Mouse (Mus musculus): Measurements from ENCODE around the gene Gm10840.
A peak's percentile ranks its signal among the peaks of the same experiment; 100 is the strongest.

Gm10840 gene

GRCm38 (mm10) chr11:106159921-106160840 lies 469 bp upstream of the Gm10840 start:
- peak; percentile 71 to 83 for DNase-seq (ENCODE audit: low spot score in 2 of 2)

GRCm38 (mm10) chr11:106162237-106162636 lies 1.6 kb downstream of the Gm10840 start:
- DNase-seq (ENCODE audit: low spot score in 2 of 2), result no peak

GRCm38 (mm10) chr11:106163546-106163945 lies 2.9 kb downstream of the Gm10840 start:
- no peak for DNase-seq (ENCODE audit: low spot score in 2 of 2)

GRCm38 (mm10) chr11:106164601-106165180 lies 4.0 kb downstream of the Gm10840 start:
- no peak for DNase-seq (ENCODE audit: low spot score in 2 of 2)

- DNase-seq (ENCODE audit: low spot score in 2 of 2), result no peak
These were observed 6.8 kb downstream of the Gm10840 start for GRCm38 (mm10) chr11:106167435-106167834.

- no peak for DNase-seq (ENCODE audit: low spot score in 2 of 2)
These were observed 10.2 kb downstream of the Gm10840 start for GRCm38 (mm10) chr11:106170807-106171206.

GRCm38 (mm10) chr11:106173228-106173627 lies 12.6 kb downstream of the Gm10840 start:
- no peak for DNase-seq (ENCODE audit: low spot score in 2 of 2)

GRCm38 (mm10) chr11:106174372-106174771 lies 13.7 kb downstream of the Gm10840 start:
- DNase-seq (ENCODE audit: low spot score in 2 of 2), result no peak

- DNase-seq (ENCODE audit: low spot score in 2 of 2), result no peak
These were observed 14.4 kb downstream of the Gm10840 start for GRCm38 (mm10) chr11:106175081-106175480.

- DNase-seq (ENCODE audit: low spot score in 2 of 2), result no peak
These were observed 15.7 kb downstream of the Gm10840 start for GRCm38 (mm10) chr11:106176372-106176771.

- DNase-seq (ENCODE audit: low spot score in 2 of 2), result no peak
These were observed 17.6 kb downstream of the Gm10840 start for GRCm38 (mm10) chr11:106178036-106178782.

- no peak for DNase-seq (ENCODE audit: low spot score in 2 of 2)
These were observed 19.2 kb downstream of the Gm10840 start for GRCm38 (mm10) chr11:106179711-106180448.

GRCm38 (mm10) chr11:106180449-106180801 lies 19.8 kb downstream of the Gm10840 start:
- DNase-seq (ENCODE audit: low spot score in 2 of 2), result no peak

- DNase-seq (ENCODE audit: low spot score in 2 of 2), result no peak
These were observed 26.7 kb downstream of the Gm10840 start for GRCm38 (mm10) chr11:106187326-106187725.

- no peak for DNase-seq (ENCODE audit: low spot score in 2 of 2)
These were observed 31.1 kb downstream of the Gm10840 start for GRCm38 (mm10) chr11:106191716-106192115.

GRCm38 (mm10) chr11:106192241-106192640 lies 31.6 kb downstream of the Gm10840 start:
- no peak for DNase-seq (ENCODE audit: low spot score in 2 of 2)

GRCm38 (mm10) chr11:106192657-106193370 lies 32.2 kb downstream of the Gm10840 start:
- no peak for DNase-seq (ENCODE audit: low spot score in 2 of 2)

- DNase-seq (ENCODE audit: low spot score in 2 of 2), result peak; percentile 92
These were observed 32.9 kb downstream of the Gm10840 start for GRCm38 (mm10) chr11:106193371-106194154.

- DNase-seq (ENCODE audit: low spot score in 2 of 2), result no peak
These were observed 33.5 kb downstream of the Gm10840 start for GRCm38 (mm10) chr11:106194155-106194541.

- no peak for DNase-seq (ENCODE audit: low spot score in 2 of 2)
These were observed 34.2 kb downstream of the Gm10840 start for GRCm38 (mm10) chr11:106194891-106195290.

Measured in frontal cortex, postnatal 14 days (tissue).